Mouse (Mus musculus) urinary bladder, adult 2 months (tissue): ENCODE data around the gene Mapk8ip3. TPM values are rescaled to one million over a fixed set of nuclear protein-coding genes. Genes with fewer than 3 reads are reported as not detected.

Source experiments
- DNase-seq: peaks from one replicate; pipeline ENCODE4 v3.0.0; 2022; ENCODE audit warnings: low spot score
- polyA plus RNA-seq: library from polyadenylated mRNA; depleted of rRNA; stranded (reverse); fragments of >200 nt; gene quantifications from 2 replicates; pipeline ENCODE4 v1.2.3, GENCODE M21; 2012

Gene Mapk8ip3
- polyA plus RNA-seq, 1 experiment = 86.0 TPM

- no peak for DNase-seq
These were observed 51.2 kb downstream of the Mapk8ip3 start for GRCm38 (mm10) chr17:24885356-24886133.

- DNase-seq = no peak
These were observed 52.4 kb downstream of the Mapk8ip3 start for GRCm38 (mm10) chr17:24884391-24884790.

GRCm38 (mm10) chr17:24881738-24882440, 54.9 kb downstream of the Mapk8ip3 start:
- no peak for DNase-seq

GRCm38 (mm10) chr17:24878531-24878930, 58.2 kb downstream of the Mapk8ip3 start:
- DNase-seq = no peak

- DNase-seq = no peak
These were observed 58.7 kb downstream of the Mapk8ip3 start for GRCm38 (mm10) chr17:24878117-24878397.

GRCm38 (mm10) chr17:24877336-24878116, 59.3 kb downstream of the Mapk8ip3 start:
- DNase-seq = no peak

GRCm38 (mm10) chr17:24874989-24875388, 61.8 kb downstream of the Mapk8ip3 start:
- DNase-seq = no peak

GRCm38 (mm10) chr17:24874405-24874745, 62.4 kb downstream of the Mapk8ip3 start:
- no peak for DNase-seq

GRCm38 (mm10) chr17:24873695-24874404, 62.9 kb downstream of the Mapk8ip3 start:
- DNase-seq = no peak

GRCm38 (mm10) chr17:24867914-24868313, 68.9 kb downstream of the Mapk8ip3 start:
- no peak for DNase-seq

GRCm38 (mm10) chr17:24865776-24866175, 71.0 kb downstream of the Mapk8ip3 start, which contains the start of gene Igfals:
Gene Igfals, plus strand, starts transcription at chr17:24865997.
- no peak for DNase-seq

GRCm38 (mm10) chr17:24861785-24862184, 75.0 kb downstream of the Mapk8ip3 start:
- no peak for DNase-seq

GRCm38 (mm10) chr17:24860076-24860475, 76.7 kb downstream of the Mapk8ip3 start:
- no peak for DNase-seq

GRCm38 (mm10) chr17:24858967-24859366, 77.8 kb downstream of the Mapk8ip3 start:
- DNase-seq = no peak

GRCm38 (mm10) chr17:24857831-24858470, 78.8 kb downstream of the Mapk8ip3 start:
- DNase-seq = no peak

GRCm38 (mm10) chr17:24856589-24856988, 80.2 kb downstream of the Mapk8ip3 start:
- DNase-seq = no peak

GRCm38 (mm10) chr17:24855838-24856464, 80.8 kb downstream of the Mapk8ip3 start:
- DNase-seq = no peak

GRCm38 (mm10) chr17:24851381-24852125, 85.2 kb downstream of the Mapk8ip3 start:
- no peak for DNase-seq

GRCm38 (mm10) chr17:24850773-24851127, 86.0 kb downstream of the Mapk8ip3 start:
- no peak for DNase-seq

GRCm38 (mm10) chr17:24850065-24850772, 86.6 kb downstream of the Mapk8ip3 start, which contains the start of gene Fahd1:
Gene Fahd1, minus strand, starts transcription at chr17:24850364.
- DNase-seq = peak; percentile 95
